Mouse (Mus musculus) embryonic stem cell, embryonic (primary cell): Measurements from ENCODE around the gene Ndufaf7.

Experiments used
- CTCF ChIA-PET, 4 experiments: fragments of 300-600 bp in 2 of 4; fragments of 350-600 bp in 2 of 4; sonication (Branson Sonifier 250); formaldehyde crosslinking; loops; one replicate each; lab custom pipeline; 2022; ENCODE audit warnings: inconsistent platforms in 2 of 4; lab: Charles Lee
- POLR2A ChIA-PET, 4 experiments: fragments of 300-600 bp in 2 of 4; fragments of 350-600 bp in 2 of 4; sonication (Branson Sonifier 250); formaldehyde crosslinking; loops; one replicate each; lab custom pipeline; 2022; ENCODE audit warnings: antibody characterized with exemption in 4 of 4, inconsistent platforms in 1 of 4; lab: Charles Lee

Gene Ndufaf7

GRCm38 (mm10) chr17:78937229-78937853 lies 405 bp downstream of the Ndufaf7 start:
- ChIA-PET POLR2A (interaction anchor here (0.6 to 13.4 kb wide), 28 partner anchors 11 to 1318 kb away, joined by 3 to 133 read pairs (median 4); partner anchors contain the start of genes Gpatch11 (in 4 of the 4), Heatr5b (in 4 of the 4) and Cebpzos (in 2 of the 4)), CTCF (interaction anchor here in 1 of 4 experiments (0.7 kb wide), 1 partner anchor 24 kb away, joined by 3 read pairs; no protein-coding TSS in a partner anchor)

- POLR2A ChIA-PET: interaction anchor here in 1 of 4 experiments (1.4 kb wide), 1 partner anchor 55 kb away, joined by 5 read pairs; no protein-coding TSS in a partner anchor
These were observed 2.0 kb downstream of the Ndufaf7 start for GRCm38 (mm10) chr17:78938927-78939326.

GRCm38 (mm10) chr17:78942579-78942978 lies 5.6 kb downstream of the Ndufaf7 start:
- ChIA-PET POLR2A (interaction anchor here in 2 of 4 experiments (1.1 to 2.3 kb wide), 2 partner anchors 25 to 30 kb away, joined by 3 to 4 read pairs; no protein-coding TSS in a partner anchor), CTCF (no interaction called here)

More at GRCm38 (mm10) chr17:78938927-78939326, 2.0 kb downstream of the Ndufaf7 start:
- CTCF ChIA-PET: no interaction called here

GRCm38 (mm10) chr17:78951225-78951624 lies 14.3 kb downstream of the Ndufaf7 start:
- POLR2A ChIA-PET: interaction anchor here in 1 of 4 experiments (1.2 to 1.6 kb wide), 2 partner anchors 11 to 56 kb away, joined by 3 to 5 read pairs; no protein-coding TSS in a partner anchor
- CTCF ChIA-PET: no interaction called here

- CTCF ChIA-PET: no interaction called here
- POLR2A ChIA-PET: no interaction called here
These were observed 15.1 kb downstream of the Ndufaf7 start for GRCm38 (mm10) chr17:78952070-78952469.

GRCm38 (mm10) chr17:78953240-78953639 lies 16.3 kb downstream of the Ndufaf7 start:
- ChIA-PET CTCF (no interaction called here), POLR2A (interaction anchor here in 1 of 4 experiments (1.1 to 1.2 kb wide), 2 partner anchors 16 to 33 kb away, joined by 3 to 4 read pairs; partner anchors contain the start of genes Cebpz and Ndufaf7)

GRCm38 (mm10) chr17:78959473-78959872 lies 22.5 kb downstream of the Ndufaf7 start:
- CTCF ChIA-PET: no interaction called here
- POLR2A ChIA-PET: no interaction called here

- ChIA-PET CTCF (no interaction called here), POLR2A (no interaction called here)
These were observed 27.5 kb downstream of the Ndufaf7 start for GRCm38 (mm10) chr17:78964387-78964786.

GRCm38 (mm10) chr17:78966092-78966883 lies 29.4 kb downstream of the Ndufaf7 start:
- POLR2A ChIA-PET: interaction anchor here in 2 of 4 experiments (0.6 to 0.7 kb wide), 2 partner anchors 11 to 97 kb away, joined by 3 read pairs; no protein-coding TSS in a partner anchor
- CTCF ChIA-PET: interaction anchor here in 1 of 4 experiments (0.6 kb wide), 1 partner anchor 50 kb away, joined by 4 read pairs; no protein-coding TSS in a partner anchor

- CTCF ChIA-PET: no interaction called here
- POLR2A ChIA-PET: no interaction called here
These were observed 31.6 kb downstream of the Ndufaf7 start for GRCm38 (mm10) chr17:78968500-78968899.

GRCm38 (mm10) chr17:78983166-78983565 lies 46.2 kb downstream of the Ndufaf7 start:
- CTCF ChIA-PET: no interaction called here
- POLR2A ChIA-PET: no interaction called here

- ChIA-PET CTCF (interaction anchor here in 1 of 4 experiments (0.6 kb wide), 1 partner anchor 68 kb away, joined by 3 read pairs; the partner anchor contains the start of gene Qpct), POLR2A (no interaction called here)
These were observed 46.8 kb downstream of the Ndufaf7 start for GRCm38 (mm10) chr17:78983736-78984135.

- POLR2A ChIA-PET: interaction anchor here in 2 of 4 experiments (0.6 to 1.3 kb wide), 2 partner anchors 16 to 93 kb away, joined by 3 read pairs; no protein-coding TSS in a partner anchor
- CTCF ChIA-PET: interaction anchor here in 1 of 4 experiments (0.5 kb wide), 1 partner anchor 10 kb away, joined by 3 read pairs; no protein-coding TSS in a partner anchor
These were observed 52.1 kb downstream of the Ndufaf7 start for GRCm38 (mm10) chr17:78989015-78989414.

GRCm38 (mm10) chr17:78991549-78991948 lies 54.6 kb downstream of the Ndufaf7 start:
- CTCF ChIA-PET: interaction anchor here in 3 of 4 experiments (0.6 to 1.1 kb wide), 3 partner anchors 60 to 1569 kb away, joined by 3 to 9 read pairs (median 3); partner anchors contain the start of gene Qpct (in 1 of the 3)
- POLR2A ChIA-PET: interaction anchor here in 3 of 4 experiments (0.6 to 1.9 kb wide), 7 partner anchors 11 to 963 kb away, joined by 3 to 7 read pairs (median 3); no protein-coding TSS in a partner anchor

GRCm38 (mm10) chr17:78992303-78993027 lies 55.5 kb downstream of the Ndufaf7 start:
- ChIA-PET CTCF (interaction anchor here in 3 of 4 experiments (0.6 to 1.1 kb wide), 3 partner anchors 59 to 345 kb away, joined by 3 to 9 read pairs (median 4); partner anchors contain the start of gene Qpct (in 1 of the 3)), POLR2A (interaction anchor here in 1 of 4 experiments (0.7 to 1.9 kb wide), 5 partner anchors 12 to 97 kb away, joined by 3 to 7 read pairs (median 4); partner anchors contain the start of gene Cebpzos)

GRCm38 (mm10) chr17:78993670-78994069 lies 56.7 kb downstream of the Ndufaf7 start:
- CTCF ChIA-PET: interaction anchor here in 1 of 4 experiments (0.7 kb wide), 1 partner anchor 1326 kb away, joined by 4 read pairs; no protein-coding TSS in a partner anchor
- POLR2A ChIA-PET: interaction anchor here in 2 of 4 experiments (1.2 to 1.4 kb wide), 4 partner anchors 13 to 141 kb away, joined by 3 to 7 read pairs (median 3); no protein-coding TSS in a partner anchor

GRCm38 (mm10) chr17:78994382-78994781 lies 57.4 kb downstream of the Ndufaf7 start:
- ChIA-PET POLR2A (interaction anchor here in 2 of 4 experiments (1.2 to 1.5 kb wide), 5 partner anchors 13 to 140 kb away, joined by 3 to 7 read pairs (median 3); no protein-coding TSS in a partner anchor), CTCF (no interaction called here)
